Mouse (Mus musculus): ENCODE data around the gene Clec4f.
A peak's percentile ranks its signal among the peaks of the same experiment; 100 is the strongest.
"Not testable (repeated sequence)": the region's sequence is repeated elsewhere in the genome, so short reads cannot be mapped to it uniquely, and the experiment has no call there.

The Clec4f gene

DNA sequence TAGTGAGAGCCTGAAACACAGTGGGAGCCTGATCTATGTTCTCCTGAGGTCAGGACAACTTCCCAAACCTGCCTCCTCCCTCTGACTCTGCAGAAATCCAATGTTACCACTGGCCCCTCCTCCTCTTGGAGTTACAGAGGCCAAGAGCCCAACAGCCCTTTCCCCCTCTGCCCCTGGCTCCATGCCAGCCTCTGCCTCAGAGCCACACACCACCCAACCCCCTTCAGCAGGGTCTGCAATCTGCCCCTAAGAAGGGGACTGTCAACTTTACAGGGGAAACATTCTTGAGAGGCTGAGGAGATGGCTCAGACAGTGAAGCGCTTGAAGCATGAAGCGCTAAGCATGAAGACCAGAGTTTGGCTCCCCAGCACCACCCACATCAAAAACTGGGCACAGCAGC, at the start of gene Clec4f:
Gene Clec4f (minus strand): TSS at position 101 of the 400 bp plus-strand sequence.
- DNase-seq: no peak

DNA sequence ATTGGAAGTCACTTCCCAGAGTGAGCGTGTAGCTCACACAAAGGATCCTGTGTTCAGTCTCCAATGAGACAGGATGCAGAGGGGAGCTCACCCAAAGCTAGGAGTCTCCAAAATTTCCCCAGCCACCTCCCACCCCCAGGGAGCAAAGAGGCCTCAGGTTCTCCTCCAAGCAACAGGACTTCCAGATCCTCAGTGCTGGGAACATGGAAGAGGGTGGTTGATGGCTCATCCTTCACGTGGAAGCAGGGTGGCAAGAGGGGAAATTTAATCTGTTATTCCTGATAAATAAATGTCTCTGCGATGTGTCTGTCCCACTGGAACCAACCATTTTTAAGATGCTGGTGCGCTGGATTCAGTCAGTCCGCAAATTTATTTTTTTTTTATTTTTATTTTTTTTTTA, 48.7 kb upstream of the Clec4f start:
- no peak for DNase-seq

DNA sequence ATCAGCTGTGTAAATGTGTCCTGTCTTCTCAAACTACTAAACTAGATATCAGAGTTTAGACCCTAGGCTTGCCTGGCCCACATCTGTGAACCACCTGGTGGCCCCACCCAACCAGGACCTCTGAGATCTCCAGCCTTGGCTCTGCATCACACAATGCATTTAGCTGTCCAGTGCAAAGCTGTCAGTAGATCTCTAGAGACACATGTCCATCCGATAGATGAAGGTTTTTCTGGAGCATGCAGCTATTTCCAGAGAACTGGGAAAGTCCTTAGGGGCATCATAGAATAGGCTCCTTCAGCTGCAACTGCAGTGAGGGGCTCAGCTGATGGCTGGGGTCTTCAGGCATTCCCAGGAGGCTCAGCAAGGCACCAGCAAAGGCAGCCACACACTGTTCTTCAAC, 48.3 kb upstream of the Clec4f start:
- no peak for DNase-seq

DNA sequence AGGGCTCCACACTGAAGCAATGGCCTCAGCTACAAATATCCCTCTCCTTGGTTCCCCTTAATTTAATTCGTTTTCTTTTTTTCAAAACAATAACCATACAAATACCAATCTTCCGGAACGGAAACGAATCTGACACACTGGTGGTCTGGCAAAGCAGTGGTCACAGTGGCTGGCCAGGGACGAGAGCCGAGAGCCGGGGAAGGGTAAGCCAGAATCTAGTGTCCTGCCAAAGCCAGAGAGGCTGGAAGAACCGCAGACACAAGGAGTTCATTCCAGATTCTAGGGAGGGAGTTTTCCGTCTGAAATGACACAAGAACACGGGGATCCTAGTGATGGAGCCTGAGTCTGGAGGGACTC, 47.7 kb upstream of the Clec4f start:
- DNase-seq: no peak

DNA sequence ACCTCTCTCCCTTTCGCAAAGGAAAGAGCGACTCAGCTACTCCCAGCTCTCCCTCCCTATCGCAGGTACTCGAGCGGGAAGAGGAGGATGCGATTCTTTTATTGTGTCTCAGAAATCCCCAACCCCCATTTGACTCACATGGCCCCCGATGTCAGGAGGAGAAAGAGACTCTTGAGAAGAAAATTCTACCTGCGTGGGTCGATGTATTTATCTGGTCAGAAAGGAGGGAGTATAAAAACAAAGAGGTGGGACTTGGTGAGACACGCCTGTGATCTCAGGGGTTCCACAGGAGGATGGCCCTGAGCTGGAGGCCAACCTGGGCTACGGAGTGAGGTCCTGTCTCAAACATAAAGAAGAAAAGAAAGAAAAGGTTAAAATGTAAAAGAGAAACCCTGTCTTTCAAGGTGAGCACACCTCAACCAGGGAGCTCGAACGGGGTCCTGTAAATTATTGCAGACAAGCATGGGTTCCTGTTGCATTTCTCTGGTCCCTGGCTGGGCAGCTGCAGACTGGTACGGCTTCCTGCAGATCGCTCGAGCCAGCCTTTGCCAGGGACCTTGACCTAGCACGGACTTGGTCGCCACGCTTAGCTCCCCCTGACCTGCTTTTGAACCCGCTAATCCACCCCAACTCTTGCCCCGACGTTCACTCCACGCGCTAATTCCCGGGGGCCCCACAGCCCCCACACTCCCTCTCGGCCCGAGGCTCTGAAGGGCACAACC, 47.2 kb upstream of the Clec4f start:
- DNase-seq: no peak

DNA sequence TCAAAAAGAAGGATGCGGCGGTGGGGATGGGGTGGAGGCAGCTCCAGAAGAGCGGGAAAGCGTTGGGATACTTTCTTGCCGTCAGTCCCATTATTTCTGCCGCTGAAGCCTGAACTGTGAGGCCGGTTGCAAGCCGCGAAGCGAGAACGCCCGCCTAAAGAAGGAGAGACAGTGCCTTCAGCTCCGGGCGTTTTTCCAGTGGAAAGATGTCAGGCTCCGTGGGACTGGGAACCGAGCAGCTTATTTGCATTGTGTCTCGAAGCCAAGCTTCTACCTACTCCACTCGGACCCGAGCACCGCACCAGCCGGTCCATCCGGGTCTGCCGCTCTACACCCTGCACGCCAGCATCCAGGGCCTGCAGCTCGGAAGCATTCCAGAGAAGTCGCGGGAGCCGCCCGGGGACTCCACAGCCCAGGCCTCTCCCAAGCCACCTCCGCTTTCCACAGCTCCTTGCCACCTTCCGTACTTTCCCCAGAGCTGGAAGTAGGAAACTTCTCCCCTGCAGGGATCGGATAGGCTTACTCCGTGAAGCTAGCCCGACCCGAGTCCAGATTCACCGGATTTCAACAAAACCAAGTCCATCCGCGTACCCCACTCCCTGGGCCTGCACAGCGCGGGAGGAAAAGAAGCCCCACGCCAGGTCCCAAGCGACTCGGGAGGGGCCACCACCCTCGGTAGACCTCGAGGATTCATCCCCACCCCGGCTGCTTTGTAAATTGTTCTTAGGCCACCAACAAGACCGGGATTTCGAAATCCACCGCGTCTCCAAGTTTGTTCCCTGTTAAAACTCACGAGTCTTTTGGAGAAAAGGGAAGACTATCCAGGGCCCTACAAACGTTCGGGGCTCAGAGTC, 46.4 kb upstream of the Clec4f start:
- no peak for DNase-seq

DNA sequence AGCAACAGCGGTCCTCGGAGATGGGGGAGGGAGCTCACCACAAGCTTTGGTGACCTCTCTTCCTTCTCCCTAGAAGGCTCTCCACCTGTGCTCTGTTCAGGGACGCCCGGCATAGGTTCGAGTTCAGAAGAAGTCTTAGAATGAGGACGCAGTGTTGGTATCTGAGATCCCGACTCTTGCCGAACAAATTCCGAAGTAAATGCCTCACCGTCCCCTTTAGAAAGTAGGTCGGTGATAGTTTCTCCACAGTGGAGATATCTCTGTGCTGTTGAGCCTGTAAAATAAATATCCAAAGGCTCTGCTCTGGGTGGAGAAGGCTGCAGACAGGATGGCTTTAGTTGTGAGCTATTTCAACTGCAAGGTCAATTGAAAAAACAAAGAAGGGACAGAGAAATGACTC, 45.0 kb upstream of the Clec4f start:
- no peak for DNase-seq

DNA sequence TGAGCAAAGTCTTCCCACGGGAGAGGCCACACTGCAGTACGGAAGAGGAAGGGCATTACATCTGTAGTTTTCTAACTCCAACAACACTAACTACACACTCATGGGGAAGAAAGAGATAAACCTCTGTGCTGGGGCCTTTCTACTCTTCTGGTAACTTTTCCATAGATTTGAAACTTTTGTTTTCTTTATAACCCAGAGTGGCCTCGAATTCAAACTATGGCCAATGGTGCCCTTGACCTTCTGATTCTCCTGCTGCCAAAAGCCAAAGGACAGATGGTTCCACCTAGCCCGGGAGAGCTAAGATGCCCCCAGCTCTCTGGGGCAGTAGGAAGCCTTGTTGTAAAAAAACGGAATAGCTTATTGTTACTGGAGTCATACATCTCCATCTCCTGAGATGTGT, 44.0 kb upstream of the Clec4f start:
- no peak for DNase-seq

DNA sequence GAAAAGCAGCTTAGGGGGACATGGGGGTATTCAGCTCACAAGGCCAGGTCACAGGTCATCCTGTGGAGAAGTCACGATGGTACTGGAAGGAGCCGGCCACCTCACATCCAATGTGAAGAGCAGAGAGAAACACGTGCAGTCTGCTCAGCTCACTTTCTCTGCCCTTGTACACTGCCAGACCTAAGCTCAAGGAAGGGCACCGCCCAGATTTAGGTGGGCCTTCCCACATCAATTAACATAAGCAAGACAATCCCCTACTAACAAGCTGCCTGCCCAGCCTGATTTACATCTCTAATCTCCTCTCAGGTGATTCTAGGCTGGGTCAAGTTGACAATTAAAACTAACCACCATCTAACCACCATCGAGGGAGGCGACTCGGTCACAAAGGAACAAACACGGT, 41.9 kb upstream of the Clec4f start:
- no peak for DNase-seq

DNA sequence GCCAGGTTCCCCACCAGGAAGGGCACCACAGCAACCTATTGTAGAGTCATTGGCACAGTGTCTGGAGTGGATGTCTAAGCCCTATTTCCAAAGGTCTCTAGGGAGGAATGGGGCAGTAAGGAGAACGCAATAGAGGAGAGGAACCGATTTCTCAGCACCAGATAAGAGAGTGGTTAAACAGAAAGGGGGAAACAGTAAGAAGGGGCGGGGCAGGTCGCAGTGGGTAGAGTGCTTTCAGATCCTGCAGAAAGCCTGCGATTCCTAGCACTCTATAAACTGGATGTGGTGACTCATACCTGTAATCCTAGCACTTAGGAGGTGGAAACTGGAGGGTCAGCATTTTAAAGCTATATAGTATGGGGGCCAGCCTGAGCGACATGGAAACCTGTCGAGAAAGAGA, 40.7 kb upstream of the Clec4f start:
- DNase-seq: no peak

DNA sequence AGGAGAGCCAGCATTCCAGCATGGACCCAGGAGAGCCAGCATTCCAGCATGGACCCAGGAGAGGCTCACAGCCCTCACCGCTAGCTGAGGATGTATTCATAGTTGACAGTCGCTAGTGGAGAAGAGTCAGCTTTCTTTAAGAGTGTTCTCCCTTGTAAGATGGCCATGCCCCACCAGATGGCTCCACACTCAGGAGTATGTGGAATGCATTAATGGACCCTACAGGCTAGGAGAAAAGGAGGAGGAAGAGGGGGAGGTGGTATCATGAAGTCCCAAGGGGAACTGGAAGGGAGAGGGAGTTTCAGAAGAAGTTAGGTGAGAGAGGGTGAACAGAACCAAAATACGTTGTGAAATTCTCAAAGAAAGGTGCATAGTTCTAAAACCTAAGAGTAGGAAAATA, 39.7 kb upstream of the Clec4f start:
- no peak for DNase-seq

DNA sequence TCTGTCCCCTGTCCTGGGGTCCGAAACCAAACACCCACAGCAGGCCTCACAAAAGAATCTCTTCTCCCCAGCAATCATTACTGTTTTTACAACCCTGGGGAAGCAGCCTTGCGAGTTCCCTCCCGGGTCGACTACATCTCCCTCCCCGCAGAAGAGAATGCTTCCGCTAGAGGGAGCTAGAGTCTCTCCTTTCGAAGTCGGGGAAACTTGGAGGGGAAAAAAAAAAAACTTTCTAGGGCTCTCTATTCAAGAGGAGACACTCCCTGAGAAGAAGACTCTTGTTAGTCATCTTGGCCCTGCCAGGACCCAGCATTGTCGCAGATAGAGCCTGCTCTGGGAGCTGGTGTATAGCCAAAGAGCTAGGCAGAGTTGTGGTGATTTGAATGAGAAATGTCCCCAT, 37.8 kb upstream of the Clec4f start:
- DNase-seq: peak; percentile 46

DNA sequence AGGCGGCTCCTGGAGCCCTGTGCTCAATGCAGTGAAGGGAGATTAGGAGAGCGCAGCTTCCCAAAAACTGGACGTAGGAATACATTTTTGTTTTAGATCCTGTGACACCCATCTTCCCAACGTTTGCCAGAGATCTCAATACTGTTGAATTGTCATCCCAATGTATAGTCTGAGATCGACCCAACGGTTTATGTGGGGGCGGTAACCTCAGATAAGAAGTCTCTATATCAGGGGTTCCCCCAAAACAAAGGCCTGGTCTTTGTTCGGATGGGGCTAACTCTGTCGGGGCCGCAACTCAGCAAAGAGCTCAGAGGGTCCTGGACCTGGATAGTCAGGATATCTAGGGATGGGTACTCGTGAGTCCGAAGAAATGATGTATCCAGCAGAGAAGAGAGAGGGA, 37.0 kb upstream of the Clec4f start:
- DNase-seq: no peak

DNA sequence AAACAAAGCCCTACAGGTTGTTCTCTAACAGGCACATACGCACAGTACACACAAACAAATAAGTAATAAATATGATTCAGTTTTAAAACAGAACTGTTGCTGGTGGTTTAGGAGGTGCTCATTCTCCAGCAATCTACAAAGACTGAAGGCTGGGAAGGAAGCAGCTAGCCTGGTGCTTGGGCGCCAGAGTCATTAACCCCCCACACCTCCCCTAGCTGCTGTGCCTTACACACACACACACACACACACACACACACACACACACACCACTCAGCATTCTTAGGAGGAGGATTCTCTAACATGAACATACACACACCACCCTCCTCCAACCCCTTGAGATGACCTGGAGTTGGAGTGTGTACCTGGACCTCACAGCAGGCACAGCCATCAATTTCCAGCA, 34.9 kb upstream of the Clec4f start:
- no peak for DNase-seq

DNA sequence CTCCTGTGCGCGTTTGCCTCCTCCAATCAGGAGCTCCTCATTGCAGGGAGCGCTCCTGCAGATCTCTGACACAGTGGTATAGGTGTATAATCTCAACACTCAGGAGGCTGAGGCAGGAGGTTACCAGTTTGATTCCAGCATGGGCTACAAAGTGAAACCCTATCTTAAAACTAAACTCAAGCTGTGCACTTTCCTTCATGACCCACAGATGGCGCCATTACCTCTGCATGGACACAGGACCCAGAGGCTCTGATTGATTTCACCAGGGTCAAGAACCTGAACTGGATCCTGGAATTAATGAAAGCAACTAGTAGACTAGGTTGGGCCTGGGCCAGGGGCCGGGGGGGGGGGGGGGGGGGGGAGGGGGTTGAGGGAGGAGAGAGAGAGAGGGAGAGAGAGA, 34.3 kb upstream of the Clec4f start:
- DNase-seq: no peak

DNA sequence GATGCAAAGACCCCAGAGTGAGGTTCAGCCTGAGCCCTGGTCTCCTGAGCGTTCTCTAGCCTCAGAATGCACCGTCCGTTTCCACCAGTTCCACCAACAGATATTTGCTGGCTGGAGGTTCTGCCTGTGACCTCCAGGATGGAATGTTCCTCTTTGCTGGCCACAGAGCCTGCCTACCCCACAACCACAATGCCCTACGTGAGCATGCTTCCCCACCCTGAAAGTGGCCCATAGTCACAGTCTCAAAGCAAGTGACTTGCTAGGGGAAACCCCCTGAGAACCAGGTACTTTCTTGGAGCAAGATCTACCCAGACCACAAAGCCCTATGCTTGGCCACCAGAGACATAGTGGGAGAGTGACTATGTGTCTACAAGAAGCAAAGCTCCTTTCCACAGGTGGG, 33.4 kb upstream of the Clec4f start:
- DNase-seq: no peak

DNA sequence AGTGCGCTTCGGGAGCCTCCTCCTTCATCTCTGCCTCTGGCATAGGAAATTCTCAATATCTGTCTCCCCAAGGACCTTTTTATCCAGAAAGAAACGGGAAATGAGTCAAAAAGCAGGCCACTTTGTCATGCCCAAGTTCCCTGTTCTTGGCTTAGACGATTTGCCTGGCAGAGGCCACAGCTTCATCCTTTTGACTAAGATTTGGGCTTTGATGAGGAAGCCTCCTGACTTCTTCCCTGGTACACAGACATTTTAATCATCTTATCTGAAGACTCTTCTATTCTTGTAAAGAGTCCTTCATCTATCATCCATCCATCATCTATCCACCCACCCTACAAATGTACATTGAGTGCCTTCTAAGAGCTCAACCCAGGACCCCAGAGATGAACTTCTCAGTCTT, 21.8 kb upstream of the Clec4f start, which contains the start of gene Cd207:
Gene Cd207 (minus strand): TSS at position 101 of the 400 bp plus-strand sequence.
- DNase-seq: no peak

DNA sequence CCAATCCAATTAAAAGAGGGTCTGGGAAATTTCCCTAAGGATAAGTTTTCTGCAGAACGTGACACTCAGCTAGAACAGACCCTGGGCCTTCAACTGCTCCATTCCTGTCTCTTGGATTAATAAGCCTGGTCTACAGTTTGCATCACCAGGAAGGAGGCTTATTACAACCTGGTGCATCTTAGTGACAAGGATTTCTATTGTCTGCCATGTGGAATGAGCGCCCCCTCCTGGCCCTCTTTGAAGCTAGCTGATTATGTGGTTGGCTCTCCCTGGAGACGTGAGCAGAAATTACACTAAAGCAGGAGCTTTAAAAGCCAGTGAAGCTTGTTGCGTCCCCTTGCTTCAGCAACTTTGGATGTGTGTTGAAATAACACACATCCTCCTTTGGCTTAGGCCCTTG, 17.4 kb upstream of the Clec4f start:
- peak; percentile 92 for DNase-seq

DNA sequence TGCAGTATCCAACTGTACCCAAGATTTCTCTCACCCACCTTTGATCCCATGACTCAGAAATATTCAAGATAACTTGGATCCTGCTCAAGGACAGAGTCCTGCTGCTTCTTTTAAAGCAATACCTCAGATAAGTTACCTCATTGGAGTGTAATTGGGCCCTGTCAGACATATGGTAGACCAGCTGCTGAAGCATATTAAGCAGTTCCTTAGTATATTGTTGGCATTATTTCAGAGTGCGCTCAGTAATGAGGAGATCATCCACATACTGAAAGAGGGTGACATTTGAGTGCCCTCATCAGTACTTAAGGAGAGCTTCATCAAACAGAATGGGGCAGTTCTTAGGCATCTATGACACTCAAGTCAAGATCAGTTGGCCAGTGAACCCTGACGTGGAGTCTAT, 9.0 kb upstream of the Clec4f start:
- DNase-seq: no peak

DNA sequence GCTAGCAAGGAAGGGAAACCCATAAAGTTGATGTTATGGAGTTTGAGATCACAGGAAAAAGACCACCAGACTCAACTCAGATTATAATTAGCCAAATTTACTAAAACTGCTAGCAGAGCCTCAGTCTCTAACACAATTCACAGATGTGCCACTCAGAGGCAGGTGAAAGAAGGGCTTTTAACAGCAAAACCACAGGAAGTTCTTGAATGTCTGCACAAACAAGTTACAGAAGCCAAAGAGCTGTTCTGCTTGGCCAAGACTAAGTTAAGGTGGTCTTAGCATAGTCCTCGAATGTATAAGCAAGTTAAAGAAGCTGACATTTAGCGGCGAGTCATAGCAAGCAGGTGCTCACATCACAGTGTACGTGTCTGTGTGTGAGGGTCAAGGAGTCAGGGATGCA, 4.8 kb upstream of the Clec4f start:
- no peak for DNase-seq

DNA sequence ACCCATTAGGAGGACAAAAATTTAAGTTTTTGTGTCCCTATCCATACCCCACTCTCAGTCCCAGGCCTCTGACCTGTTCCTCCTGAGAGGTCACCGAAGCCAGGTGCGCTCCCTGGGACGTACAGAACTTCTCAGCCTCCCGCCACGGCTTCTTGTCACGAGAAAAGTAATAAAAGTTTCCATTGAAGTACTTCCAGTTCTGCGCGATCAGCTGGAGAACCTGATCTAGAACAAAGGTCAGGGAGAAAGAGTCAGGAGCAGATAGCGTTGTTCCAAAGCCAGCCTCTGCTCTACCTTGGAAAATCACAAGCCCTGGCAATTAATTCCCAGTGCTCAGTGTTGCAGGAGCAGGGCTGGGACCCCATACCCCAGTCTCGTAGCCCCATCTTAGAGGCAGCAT, 9.3 kb downstream of the Clec4f start:
- no peak for DNase-seq

DNA sequence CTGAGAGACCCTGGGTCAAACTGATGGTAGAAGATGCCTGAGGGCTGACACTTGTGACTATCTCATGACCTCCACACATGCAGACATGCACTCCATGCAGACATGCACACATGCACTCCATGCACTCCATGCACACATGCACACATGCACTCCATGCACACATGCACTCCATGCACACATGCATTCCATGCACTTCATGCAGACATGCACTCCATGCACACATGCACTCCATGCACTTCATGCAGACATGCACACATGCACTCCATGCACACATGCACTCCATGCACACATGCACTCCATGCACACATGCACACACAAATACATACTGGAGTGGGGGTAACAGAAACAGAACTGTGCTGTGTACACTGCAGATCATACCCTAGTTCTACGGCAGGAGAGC, 20.7 kb downstream of the Clec4f start:
- no peak for DNase-seq

DNA sequence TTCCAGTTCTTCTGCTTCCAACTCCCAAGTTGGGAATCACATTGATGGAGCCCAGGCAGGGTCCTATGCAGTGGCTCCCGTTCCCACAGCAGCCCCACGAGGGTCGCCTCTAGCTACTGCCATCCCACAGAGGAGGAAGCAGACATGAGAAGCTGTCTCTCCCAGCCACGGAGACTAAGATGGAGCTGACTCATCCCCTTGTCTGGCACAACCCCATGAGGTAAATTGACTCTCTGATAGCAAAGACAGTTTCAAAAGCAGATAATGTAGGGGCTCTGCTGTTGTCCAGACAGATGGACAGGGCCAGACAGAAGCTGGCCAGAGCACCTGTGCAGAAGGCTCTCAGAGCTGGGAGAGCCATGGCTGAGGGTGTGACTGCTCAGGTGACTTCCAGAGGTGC, 21.4 kb downstream of the Clec4f start:
- not testable (repeated sequence) for DNase-seq

DNA sequence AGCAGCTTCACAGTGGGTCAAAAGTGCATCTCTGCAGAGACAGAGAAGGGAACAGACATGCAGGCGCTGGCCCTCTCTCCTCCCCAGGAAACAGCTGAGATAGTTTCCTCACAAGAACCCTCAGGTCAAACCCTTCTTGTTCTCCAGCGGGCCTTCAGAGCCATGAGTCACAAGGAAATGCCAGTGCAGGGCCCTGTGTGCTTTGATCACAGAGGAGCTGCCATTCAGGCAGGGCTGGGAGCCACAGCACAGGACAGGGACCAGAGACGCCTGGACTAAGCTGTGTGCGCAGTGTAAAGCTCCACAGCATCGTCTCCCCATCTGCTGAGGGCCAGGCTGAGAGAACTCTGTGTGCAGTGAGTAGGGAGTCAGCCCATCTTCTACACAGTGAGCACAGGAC, 21.9 kb downstream of the Clec4f start:
- not testable (repeated sequence) for DNase-seq

DNA sequence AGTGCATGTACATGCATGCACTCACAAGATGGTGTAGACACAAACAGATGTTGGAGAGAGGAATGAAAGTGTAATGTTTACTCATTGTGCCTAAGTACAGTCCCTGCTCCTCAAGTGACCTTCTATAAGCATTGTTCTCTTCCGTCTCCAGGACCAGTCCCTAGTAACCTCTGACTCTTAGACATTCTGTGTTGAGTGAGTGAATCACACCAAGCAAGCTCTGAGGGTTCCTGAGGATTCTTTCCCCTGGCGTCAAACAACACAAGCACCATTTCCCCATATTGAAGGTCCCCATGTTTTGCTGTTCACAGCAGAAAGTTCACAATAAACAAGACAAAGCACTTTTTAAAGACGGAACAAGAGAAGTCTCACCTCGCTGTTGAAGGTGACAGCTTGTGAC, 24.2 kb downstream of the Clec4f start:
- no peak for DNase-seq

Data from right cerebral cortex, postnatal 4 days (tissue).